Mouse (Mus musculus) embryonic facial prominence, embryonic 11.5 days (tissue): ENCODE measurements around the gene Plek. TPM values are rescaled to one million over a fixed set of nuclear protein-coding genes. Genes with fewer than 3 reads are reported as not detected.

Experiments used
- ATAC-seq: fragments of 200-750 bp; cut with Nextera tagmentation; replicated peaks from 2 replicates; pipeline ENCODE4 v1.8.0; 2017; ENCODE audit warnings: low read depth; ENCODE audit not compliant: insufficient number of reproducible peaks, low FRiP score, low TSS enrichment
- DNase-seq: peaks from one replicate; pipeline ENCODE4 v3.0.0-alpha.2; 2015; ENCODE audit warnings: low spot score
- H3K27ac ChIP-seq: fragments of 300-500 bp; sonication (generic); replicated peaks from 2 replicates; pipeline ENCODE4 v1.5.1; 2014; ENCODE audit warnings: mild to moderate bottlenecking, low read depth, low read length, control low read depth
- H3K27me3 ChIP-seq: fragments of 300-500 bp; sonication (generic); 2 replicates; pipeline ENCODE4 v1.6.1; 2014; ENCODE audit warnings: mild to moderate bottlenecking, low read length, moderate library complexity, mixed read lengths; ENCODE audit not compliant: control insufficient read depth, insufficient read depth
- H3K36me3 ChIP-seq: fragments of 300-500 bp; sonication (generic); replicated peaks from 2 replicates; pipeline ENCODE4 v1.6.1; 2014; ENCODE audit warnings: low read depth, mild to moderate bottlenecking, low read length, moderate library complexity, mixed read lengths; ENCODE audit not compliant: control insufficient read depth, insufficient read depth
- H3K4me1 ChIP-seq: fragments of 300-500 bp; sonication (generic); 2 replicates; pipeline ENCODE4 v1.6.1; 2014; ENCODE audit warnings: low read length, mixed read lengths; ENCODE audit not compliant: control insufficient read depth, insufficient read depth
- H3K4me2 ChIP-seq: fragments of 300-500 bp; sonication (generic); 2 replicates; pipeline ENCODE4 v1.6.1; 2014; ENCODE audit warnings: low read depth, mild to moderate bottlenecking, control low read depth, low read length, moderate library complexity
- H3K4me3 ChIP-seq: fragments of 300-500 bp; sonication (generic); 2 replicates; pipeline ENCODE4 v1.5.1; 2014; ENCODE audit warnings: low read depth, low read length, control low read depth
- H3K9ac ChIP-seq: fragments of 300-500 bp; sonication (generic); replicated peaks from 2 replicates; pipeline ENCODE4 v1.6.1; 2014; ENCODE audit warnings: mild to moderate bottlenecking, control low read depth, low read length
- H3K9me3 ChIP-seq: fragments of 300-500 bp; sonication (generic); replicated peaks from 2 replicates; pipeline ENCODE4 v1.6.1; 2016; ENCODE audit warnings: mild to moderate bottlenecking, low read length, inconsistent platforms, mixed read lengths; ENCODE audit not compliant: control insufficient read depth
- WGBS: fragments of 180-500 bp; shearing (Covaris S2); extraction: QIAGEN DNeasy Blood & Tissue Kit; methylation state at CpG from one replicate; pipeline ENCODE4 v1.1.7; 2014; 5-methylcytosine and 5-hydroxymethylcytosine counted together
- polyA plus RNA-seq: library from polyadenylated mRNA; unstranded; fragments of >200 nt; fragmentation: Nextera tagmentation; extraction: Ambion mirVana; gene quantifications from 2 replicates; pipeline ENCODE4 v1.2.1, GENCODE M21; 2014

The Plek gene
- polyA plus RNA-seq, 1 experiment from 2014 or later = 7.5 TPM

- no peak overlapping the region for H3K9ac ChIP-seq
- H3K4me3 ChIP-seq = no peak overlapping the region
- DNase-seq (no peak), ATAC-seq (no peak)
- H3K4me1 ChIP-seq = no peaks in the 10 kb centered on the region
- H3K36me3 ChIP-seq = no peaks in the 10 kb centered on the region
- no peaks in the 10 kb centered on the region for H3K9me3 ChIP-seq
- H3K4me2 ChIP-seq = no peak overlapping the region
- no peaks in the 10 kb centered on the region for H3K27me3 ChIP-seq
- no peak overlapping the region for H3K27ac ChIP-seq
Observed at GRCm38 (mm10) chr11:16997465-16997864, 54.7 kb downstream of the Plek start.

DNA sequence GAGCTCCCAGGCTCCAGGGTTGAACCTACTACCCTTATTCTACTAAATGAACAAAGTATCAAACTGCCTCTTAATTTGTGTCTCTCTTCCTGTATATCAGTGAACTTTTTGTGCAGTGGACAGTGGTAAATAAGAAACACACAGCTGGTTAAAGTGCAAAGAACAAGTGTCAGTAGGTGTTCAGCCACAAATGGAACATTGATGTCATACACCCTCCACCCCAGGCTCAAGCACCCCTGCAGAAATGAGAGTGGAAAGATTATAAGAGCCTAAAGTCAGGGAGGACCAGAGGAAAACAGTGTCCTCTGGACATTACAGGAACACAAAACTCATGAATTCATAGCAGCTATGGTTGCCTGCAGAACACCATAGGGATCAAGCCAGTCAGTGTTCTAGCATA is 55.4 kb downstream of the Plek start:
- no peaks in the 10 kb centered on the region for H3K4me1 ChIP-seq
- H3K27me3 ChIP-seq = no peaks in the 10 kb centered on the region
- no peak overlapping the region for H3K27ac ChIP-seq
- no peak for ATAC-seq
- H3K4me2 ChIP-seq = no peak overlapping the region
- H3K36me3 ChIP-seq = no peaks in the 10 kb centered on the region
- H3K9me3 ChIP-seq = no peaks in the 10 kb centered on the region
- no peak overlapping the region for H3K4me3 ChIP-seq
- H3K9ac ChIP-seq = no peak overlapping the region
- no peak for DNase-seq

- ATAC-seq (no peak), DNase-seq (no peak)
- no peaks in the 10 kb centered on the region for H3K4me1 ChIP-seq
- H3K9me3 ChIP-seq = no peaks in the 10 kb centered on the region
- no peak overlapping the region for H3K27ac ChIP-seq
- no peak overlapping the region for H3K4me2 ChIP-seq
- H3K9ac ChIP-seq = no peak overlapping the region
- 86% methylated on average over 6 of the region's 6 CpGs for WGBS
- H3K27me3 ChIP-seq = no peaks in the 10 kb centered on the region
- H3K4me3 ChIP-seq = no peak overlapping the region
- H3K36me3 ChIP-seq = no peaks in the 10 kb centered on the region
Observed at GRCm38 (mm10) chr11:16992880-16993279, 59.3 kb downstream of the Plek start.

DNA sequence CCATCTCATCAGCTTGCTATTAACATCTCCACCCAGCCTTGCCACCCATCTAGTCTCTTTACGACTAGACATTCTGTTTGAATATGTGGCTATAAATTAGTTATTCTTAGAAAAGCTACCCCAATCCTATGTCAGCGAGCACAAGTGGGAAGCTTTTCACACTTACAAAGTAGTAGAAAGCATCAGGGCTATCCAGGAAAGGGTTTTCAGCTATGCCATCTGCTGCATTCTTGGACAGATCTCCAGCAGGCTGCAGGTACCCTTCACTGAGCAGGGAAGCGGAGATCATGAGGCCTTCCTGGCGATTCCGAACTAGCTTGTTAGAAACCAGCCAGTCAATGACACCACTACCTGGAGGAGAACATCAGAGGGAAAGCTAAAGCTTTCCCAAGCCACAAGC is 62.3 kb downstream of the Plek start:
- no peaks in the 10 kb centered on the region for H3K27me3 ChIP-seq
- H3K9ac ChIP-seq = no peak overlapping the region
- H3K4me2 ChIP-seq = no peak overlapping the region
- ATAC-seq = no peak
- no peaks in the 10 kb centered on the region for H3K36me3 ChIP-seq
- no peaks in the 10 kb centered on the region for H3K9me3 ChIP-seq
- 89% methylated on average over 5 of the region's 5 CpGs for WGBS
- no peaks in the 10 kb centered on the region for H3K4me1 ChIP-seq
- no peak overlapping the region for H3K4me3 ChIP-seq
- no peak for DNase-seq
- H3K27ac ChIP-seq = no peak overlapping the region

DNA sequence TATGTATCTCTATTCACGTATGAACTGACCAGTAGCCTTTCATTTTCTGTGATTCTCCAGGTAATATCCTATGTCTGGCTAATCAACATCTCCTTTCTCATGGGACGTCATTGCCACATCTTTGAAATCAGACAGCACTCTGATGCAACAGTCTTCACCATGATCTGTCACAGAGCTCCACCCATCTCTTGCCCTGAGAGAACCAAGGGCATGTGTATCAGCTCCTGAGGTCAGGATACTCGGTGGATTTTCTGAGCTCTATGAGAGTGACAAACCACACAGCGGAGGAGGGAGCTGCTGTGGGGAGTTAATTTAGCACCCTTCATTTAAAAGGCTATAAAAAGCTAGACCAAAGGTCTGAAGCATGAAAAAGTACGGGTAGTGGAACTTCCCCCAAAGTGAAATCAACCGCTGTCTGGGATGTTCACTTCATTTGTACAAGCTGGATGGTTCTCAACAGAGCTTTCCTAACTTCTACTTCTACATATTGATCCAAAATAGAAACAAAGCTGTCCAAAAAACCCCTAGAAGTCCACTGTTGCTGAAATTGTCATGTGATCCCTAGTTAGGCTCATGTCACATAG is 64.3 kb downstream of the Plek start:
- no peaks in the 10 kb centered on the region for H3K4me1 ChIP-seq
- H3K9me3 ChIP-seq = no peaks in the 10 kb centered on the region
- no peak for DNase-seq
- H3K4me3 ChIP-seq = no peak overlapping the region
- H3K9ac ChIP-seq = no peak overlapping the region
- H3K27me3 ChIP-seq = no peaks in the 10 kb centered on the region
- no peaks in the 10 kb centered on the region for H3K36me3 ChIP-seq
- no peak overlapping the region for H3K4me2 ChIP-seq
- H3K27ac ChIP-seq = no peak overlapping the region
- ATAC-seq = no peak
- 80% methylated on average over 6 of the region's 6 CpGs for WGBS

GRCm38 (mm10) chr11:16986550-16987187 is 65.5 kb downstream of the Plek start:
- ATAC-seq (no peak), DNase-seq (no peak)
- Histone ChIP-seq H3K9me3 (no peaks in the 10 kb centered on the region), H3K4me2 (no peak overlapping the region), H3K27ac (no peak overlapping the region), H3K36me3 (no peaks in the 10 kb centered on the region), H3K4me1 (no peaks in the 10 kb centered on the region), H3K9ac (no peak overlapping the region), H3K4me3 (no peak overlapping the region), H3K27me3 (no peaks in the 10 kb centered on the region)
- 82% methylated on average over 7 of the region's 7 CpGs for WGBS

- DNase-seq (no peak), ATAC-seq (no peak)
- no peak overlapping the region for H3K27ac ChIP-seq
- no peak overlapping the region for H3K4me2 ChIP-seq
- H3K9ac ChIP-seq = no peak overlapping the region
- H3K9me3 ChIP-seq = no peaks in the 10 kb centered on the region
- no peaks in the 10 kb centered on the region for H3K27me3 ChIP-seq
- H3K4me3 ChIP-seq = no peak overlapping the region
- H3K4me1 ChIP-seq = no peaks in the 10 kb centered on the region
- 90% methylated on average over 5 of the region's 5 CpGs for WGBS
- H3K36me3 ChIP-seq = no peaks in the 10 kb centered on the region
Observed at GRCm38 (mm10) chr11:16978161-16978707, 73.9 kb downstream of the Plek start.

- Histone ChIP-seq H3K4me3 (no peak overlapping the region), H3K27ac (no peak overlapping the region), H3K36me3 (no peaks in the 10 kb centered on the region), H3K4me1 (no peaks in the 10 kb centered on the region), H3K9ac (no peak overlapping the region), H3K27me3 (no peaks in the 10 kb centered on the region), H3K9me3 (no peaks in the 10 kb centered on the region), H3K4me2 (no peak overlapping the region)
- ATAC-seq (no peak), DNase-seq (no peak)
- 63% methylated on average over 2 of the region's 2 CpGs for WGBS
Observed at GRCm38 (mm10) chr11:16977611-16978010, 74.6 kb downstream of the Plek start.
